Mouse (Mus musculus) midbrain, embryonic 14.5 days (tissue): ENCODE measurements around the gene Cdt1. TPM values are rescaled to one million over a fixed set of nuclear protein-coding genes. Genes with fewer than 3 reads are reported as not detected.

Experiments used
- ATAC-seq: fragments of 200-750 bp; cut with Nextera tagmentation; 2 replicates; pipeline ENCODE4 v1.8.0; 2017; ENCODE audit warnings: moderate number of reproducible peaks, moderate library complexity; ENCODE audit not compliant: low FRiP score, low TSS enrichment
- DNase-seq: peaks from one replicate; pipeline ENCODE4 v3.0.0-alpha.2; 2015
- H3K27ac ChIP-seq: fragments of 300-500 bp; sonication (generic); replicated peaks from 2 replicates; pipeline ENCODE4 v1.5.1; 2014; ENCODE audit warnings: mild to moderate bottlenecking, low read depth, low read length, moderate library complexity
- H3K27me3 ChIP-seq: fragments of 300-500 bp; sonication (generic); 2 replicates; pipeline ENCODE4 v1.6.1; 2014; ENCODE audit warnings: low read length, control low read depth, mixed read lengths; ENCODE audit not compliant: control insufficient read depth, insufficient read depth
- H3K36me3 ChIP-seq: fragments of 300-500 bp; sonication (generic); 2 replicates; pipeline ENCODE4 v1.6.1; 2014; ENCODE audit warnings: low read length, control low read depth; ENCODE audit not compliant: control insufficient read depth, insufficient read depth
- H3K4me1 ChIP-seq: fragments of 300-500 bp; sonication (generic); 2 replicates; pipeline ENCODE4 v1.6.1; 2014; ENCODE audit warnings: mild to moderate bottlenecking, antibody characterized with exemption, low read length, control low read depth; ENCODE audit not compliant: control insufficient read depth, insufficient read depth
- H3K4me2 ChIP-seq: fragments of 300-500 bp; sonication (generic); 2 replicates; pipeline ENCODE4 v1.6.1; 2014; ENCODE audit warnings: mild to moderate bottlenecking, low read length, moderate library complexity
- H3K4me3 ChIP-seq: fragments of 300-500 bp; sonication (generic); replicated peaks from 2 replicates; pipeline ENCODE4 v1.5.1; 2014; ENCODE audit warnings: low read depth, low read length
- H3K9ac ChIP-seq: fragments of 300-500 bp; sonication (generic); replicated peaks from 2 replicates; pipeline ENCODE4 v1.6.1; 2014; ENCODE audit warnings: mild to moderate bottlenecking, low read length, moderate library complexity
- H3K9me3 ChIP-seq: fragments of 300-500 bp; sonication (generic); 2 replicates; pipeline ENCODE4 v1.6.1; 2016; ENCODE audit warnings: low read length, control low read depth, mixed read lengths; ENCODE audit not compliant: control insufficient read depth
- WGBS: fragments of 180-500 bp; shearing (Covaris S2); extraction: QIAGEN DNeasy Blood & Tissue Kit; methylation state at CpG from one replicate; pipeline ENCODE4 v1.1.7; 2014; 5-methylcytosine and 5-hydroxymethylcytosine counted together
- polyA plus RNA-seq: library from polyadenylated mRNA; unstranded; fragments of >200 nt; fragmentation: Nextera tagmentation; extraction: Ambion mirVana; gene quantifications from 2 replicates; pipeline ENCODE4 v1.2.1, GENCODE M21; 2014

The Cdt1 gene
- polyA plus RNA-seq, 1 experiment from 2014 or later = 7.6 TPM

DNA sequence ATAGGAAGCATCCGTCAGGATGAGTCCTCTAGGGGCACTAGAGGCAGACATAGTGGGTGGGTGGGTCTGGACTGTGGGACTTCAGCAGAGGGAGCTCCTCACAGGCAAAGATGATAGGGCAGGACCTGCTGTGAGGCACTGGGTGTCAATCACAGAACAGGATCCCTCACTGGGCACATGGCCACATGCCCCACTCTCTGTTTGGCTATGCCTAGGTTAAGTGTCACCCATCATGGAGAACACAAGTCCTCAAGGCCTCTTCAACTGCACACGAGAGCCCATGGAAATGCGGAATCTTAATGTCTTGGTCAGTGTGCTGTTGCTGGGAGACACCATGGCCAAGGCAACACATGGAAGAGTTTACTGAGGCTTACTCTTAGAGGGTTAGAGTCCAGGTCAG lies 39.9 kb upstream of the Cdt1 start:
- ATAC-seq = no peak
- WGBS = 92% methylated on average over 3 of the region's 3 CpGs
- H3K4me2 ChIP-seq = no peak overlapping the region
- H3K9ac ChIP-seq = no peak overlapping the region
- no peaks in the 10 kb centered on the region for H3K9me3 ChIP-seq
- DNase-seq = no peak
- H3K4me1 ChIP-seq = peaks cover 17% of the 10 kb centered on the region
- no peaks in the 10 kb centered on the region for H3K36me3 ChIP-seq
- no peak overlapping the region for H3K4me3 ChIP-seq
- H3K27me3 ChIP-seq = no peaks in the 10 kb centered on the region
- H3K27ac ChIP-seq = no peak overlapping the region

DNA sequence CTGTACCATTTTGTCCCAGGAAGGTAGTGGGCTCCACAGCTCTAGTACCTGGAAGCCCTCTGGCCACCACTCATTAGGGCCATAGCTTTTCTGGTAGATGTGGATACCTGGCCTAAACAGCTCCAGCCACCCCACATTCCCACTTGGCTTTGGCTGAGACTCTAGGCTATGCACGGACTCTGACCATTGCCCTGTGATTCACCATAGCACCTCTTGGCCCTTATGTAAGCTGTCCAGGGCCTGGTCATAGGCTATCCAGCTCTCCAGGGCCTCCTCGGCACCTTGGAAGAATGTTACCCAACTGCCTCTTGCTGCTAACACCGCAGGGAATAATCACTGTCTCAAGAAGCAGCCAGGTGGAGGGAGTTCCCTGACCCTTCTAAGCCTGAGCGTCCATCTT lies 38.7 kb upstream of the Cdt1 start:
- H3K4me2 ChIP-seq = no peak overlapping the region
- no peaks in the 10 kb centered on the region for H3K9me3 ChIP-seq
- no peak overlapping the region for H3K27ac ChIP-seq
- H3K4me3 ChIP-seq = no peak overlapping the region
- WGBS = 89% methylated on average over 4 of the region's 4 CpGs
- H3K36me3 ChIP-seq = no peaks in the 10 kb centered on the region
- H3K27me3 ChIP-seq = no peaks in the 10 kb centered on the region
- DNase-seq = no peak
- no peak overlapping the region for H3K9ac ChIP-seq
- peaks cover 4% of the 10 kb centered on the region for H3K4me1 ChIP-seq
- no peak for ATAC-seq

DNA sequence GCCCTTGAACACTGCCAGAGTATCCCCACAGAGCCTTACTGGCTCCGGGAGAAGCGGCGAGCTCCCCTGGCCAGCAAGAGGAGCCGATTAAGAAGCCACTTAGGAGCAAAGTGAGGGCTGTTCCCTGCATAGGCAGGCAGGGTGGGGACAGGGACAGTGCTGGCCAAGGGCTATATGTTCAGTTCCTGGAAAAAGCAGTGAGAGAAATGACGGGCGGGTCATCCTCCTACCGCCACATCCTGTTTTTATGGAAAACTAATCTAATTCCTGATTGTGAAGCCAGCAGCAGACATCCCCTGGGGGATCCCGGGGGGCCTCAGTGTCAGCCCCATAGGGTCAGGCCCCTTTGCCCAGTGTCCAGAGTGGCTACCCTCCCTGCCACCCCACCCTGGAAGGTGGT lies 36.5 kb upstream of the Cdt1 start:
- WGBS = 85% methylated on average over 8 of the region's 8 CpGs

DNA sequence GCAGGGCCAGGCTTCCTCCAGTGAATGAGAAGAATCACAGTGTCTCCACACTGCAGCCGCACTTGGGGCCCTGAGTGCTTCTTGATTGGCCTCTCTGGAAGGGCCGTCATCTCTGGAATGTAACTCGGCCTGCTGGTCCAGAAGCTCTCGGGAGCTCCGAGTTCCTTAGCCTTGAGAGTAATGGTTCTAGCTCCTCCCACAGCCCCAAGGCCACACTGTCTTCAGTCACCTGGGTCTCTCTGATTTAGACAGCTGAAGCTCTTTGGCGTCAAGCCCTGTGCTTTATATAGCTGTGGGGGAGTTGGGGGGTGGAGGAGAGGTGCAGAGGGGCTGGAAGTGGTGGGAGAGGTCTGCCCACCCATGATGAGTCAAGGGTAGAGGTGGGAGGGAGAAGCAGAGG lies 30.8 kb upstream of the Cdt1 start:
- Histone ChIP-seq H3K9me3 (no peaks in the 10 kb centered on the region), H3K4me2 (no peak overlapping the region), H3K27me3 (no peaks in the 10 kb centered on the region), H3K9ac (no peak overlapping the region), H3K36me3 (no peaks in the 10 kb centered on the region), H3K27ac (no peak overlapping the region), H3K4me1 (no peaks in the 10 kb centered on the region), H3K4me3 (no peak overlapping the region)
- 79% methylated on average over 6 of the region's 6 CpGs for WGBS
- no peak for ATAC-seq
- DNase-seq = no peak

More for the DNA sequence above, 36.5 kb upstream of the Cdt1 start:
- DNase-seq = no peak
- Histone ChIP-seq H3K9me3 (no peaks in the 10 kb centered on the region), H3K27me3 (no peaks in the 10 kb centered on the region), H3K27ac (no peak overlapping the region), H3K9ac (no peak overlapping the region), H3K4me3 (no peak overlapping the region), H3K36me3 (no peaks in the 10 kb centered on the region), H3K4me1 (no peaks in the 10 kb centered on the region), H3K4me2 (no peak overlapping the region)
- ATAC-seq = no peak

DNA sequence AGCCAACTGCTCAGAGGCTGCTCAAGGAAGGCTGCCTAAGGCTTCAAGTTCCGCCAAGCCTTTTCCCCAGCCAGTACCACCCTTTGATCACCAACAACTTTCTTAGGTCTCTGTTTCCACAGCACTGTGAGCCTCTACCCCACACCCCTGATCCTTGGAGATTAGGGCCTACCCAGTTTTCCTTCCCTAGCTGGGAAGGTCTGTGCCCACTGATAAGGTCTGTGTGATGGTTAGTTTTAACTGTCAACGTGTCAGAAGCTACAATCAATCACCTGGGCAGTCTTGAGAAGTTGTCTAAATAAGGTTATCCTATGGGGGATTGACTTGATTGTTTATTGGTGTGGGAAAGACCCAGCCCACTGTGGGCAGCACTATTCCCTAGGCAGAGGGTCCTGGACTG lies 30.0 kb upstream of the Cdt1 start:
- Histone ChIP-seq H3K4me3 (no peak overlapping the region), H3K4me1 (no peaks in the 10 kb centered on the region), H3K36me3 (no peaks in the 10 kb centered on the region), H3K4me2 (no peak overlapping the region), H3K9me3 (no peaks in the 10 kb centered on the region), H3K27ac (no peak overlapping the region), H3K27me3 (no peaks in the 10 kb centered on the region), H3K9ac (no peak overlapping the region)
- DNase-seq (no peak), ATAC-seq (no peak)
- 92% methylated on average over 2 of the region's 2 CpGs for WGBS

- no peak for DNase-seq
- no peak overlapping the region for H3K4me2 ChIP-seq
- no peaks in the 10 kb centered on the region for H3K27me3 ChIP-seq
- no peaks in the 10 kb centered on the region for H3K4me1 ChIP-seq
- no peak overlapping the region for H3K9ac ChIP-seq
- no peaks in the 10 kb centered on the region for H3K9me3 ChIP-seq
- H3K4me3 ChIP-seq = no peak overlapping the region
- no peak overlapping the region for H3K27ac ChIP-seq
- WGBS = 90% methylated on average over 9 of the region's 9 CpGs
- no peaks in the 10 kb centered on the region for H3K36me3 ChIP-seq
- ATAC-seq = no peak
These were observed 29.3 kb upstream of the Cdt1 start for GRCm38 (mm10) chr8:122538310-122539076.

DNA sequence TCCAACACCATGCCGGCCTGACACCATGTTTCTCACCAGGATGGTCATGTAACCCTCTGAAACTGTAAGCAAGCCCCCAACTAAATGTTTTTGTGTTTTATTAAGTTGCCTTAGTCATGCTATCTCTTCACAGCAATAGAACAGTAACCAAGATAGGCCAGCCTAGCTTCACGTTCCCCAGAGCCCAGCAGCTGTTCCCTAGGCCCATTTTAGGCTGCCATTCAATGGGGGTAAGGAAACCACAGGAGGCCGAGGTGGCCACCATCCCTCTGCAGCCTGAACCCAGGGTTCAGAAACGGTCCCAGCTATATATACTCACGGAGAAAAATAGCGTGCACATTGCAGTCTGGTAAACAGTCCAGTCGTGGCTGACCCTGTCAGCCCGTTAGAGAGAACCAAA lies 23.7 kb upstream of the Cdt1 start:
- 88% methylated on average over 8 of the region's 8 CpGs for WGBS
- H3K27ac ChIP-seq = no peak overlapping the region
- H3K4me2 ChIP-seq = no peak overlapping the region
- H3K4me3 ChIP-seq = no peak overlapping the region
- no peak overlapping the region for H3K9ac ChIP-seq
- no peak for ATAC-seq
- no peak for DNase-seq
- H3K4me1 ChIP-seq = no peaks in the 10 kb centered on the region
- H3K9me3 ChIP-seq = no peaks in the 10 kb centered on the region
- H3K36me3 ChIP-seq = no peaks in the 10 kb centered on the region
- H3K27me3 ChIP-seq = no peaks in the 10 kb centered on the region; the same call in 1 of the 2 replicates

- no peak overlapping the region for H3K9ac ChIP-seq
- H3K27me3 ChIP-seq = peaks cover 19% of the 10 kb centered on the region
- no peaks in the 10 kb centered on the region for H3K36me3 ChIP-seq
- H3K4me2 ChIP-seq = no peak overlapping the region
- H3K9me3 ChIP-seq = no peaks in the 10 kb centered on the region
- peaks cover 6% of the 10 kb centered on the region; the same call in 1 of the 2 replicates for H3K4me1 ChIP-seq
- DNase-seq (no peak), ATAC-seq (no peak)
- H3K4me3 ChIP-seq = no peak overlapping the region
- 87% methylated on average over 7 of the region's 7 CpGs for WGBS
- no peak overlapping the region for H3K27ac ChIP-seq
These were observed 21.6 kb upstream of the Cdt1 start for GRCm38 (mm10) chr8:122546066-122546755.
